Mouse (Mus musculus): ENCODE results near the gene Gckr.

- TF ChIP-seq CTCF (IDR thresholded peaks at IDR 0.05; ENCODE audit: insufficient read depth, low read length): no peak
- no peak for TF ChIP-seq POLR2A (IDR thresholded peaks at IDR 0.05; ENCODE audit: borderline replicate concordance, extremely low read depth, low read depth, low read length)
Measured at GRCm38 (mm10) chr5:31257616-31258015, 39.6 kb upstream of the Gckr start.
